Mouse (Mus musculus): ENCODE data around the gene Taar9. TPM values are rescaled to one million over a fixed set of nuclear protein-coding genes. Genes with fewer than 3 reads are reported as not detected.
"Not testable (repeated sequence)": the region's sequence is repeated elsewhere in the genome, so short reads cannot be mapped to it uniquely, and the experiment has no call there.

Gene Taar9
- polyA plus RNA-seq, 1 experiment from 2014 or later, result not detected

DNA sequence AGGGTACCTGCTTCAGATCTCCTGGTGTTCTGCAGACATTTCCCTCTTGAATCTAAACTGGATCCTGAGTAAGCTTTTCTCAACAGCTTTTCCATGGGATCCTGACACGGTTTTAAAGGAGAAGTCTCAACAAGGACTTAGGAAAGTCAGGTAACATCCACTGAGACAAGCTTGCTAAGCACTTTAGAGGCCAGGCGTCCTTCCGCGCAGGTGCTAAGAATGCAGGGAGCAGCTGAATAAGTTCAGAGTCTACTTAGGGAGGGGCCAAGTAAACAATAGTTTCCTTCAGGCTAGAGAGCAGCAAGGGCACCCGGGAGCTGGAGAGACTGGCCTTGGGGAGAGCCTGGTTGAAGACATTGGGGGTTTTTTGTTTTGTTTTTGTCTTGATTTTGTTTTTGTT is 22.9 kb upstream of the Taar9 start:
- 11% methylated on average over 5 of the region's 5 CpGs for WGBS
- H3K9ac ChIP-seq (ENCODE audit: low read length), result peak overlapping the region; percentile 60; the same call in 1 of the 2 replicates
- H3K27ac ChIP-seq (ENCODE audit: low read length), result peak overlapping the region; percentile 90
- peak overlapping the region; percentile 36 for H3K4me3 ChIP-seq (replicated peaks; ENCODE audit: low read length)
- peak; percentile 92 for ATAC-seq (ENCODE audit: insufficient read depth, low FRiP score)
- no peaks in the 10 kb centered on the region for H3K36me3 ChIP-seq (ENCODE audit: control insufficient read depth, insufficient read depth, low read length)
- H3K4me2 ChIP-seq (ENCODE audit: low read depth, low read length), result peak overlapping the region; percentile 58
- no peaks in the 10 kb centered on the region for H3K9me3 ChIP-seq (replicated peaks; ENCODE audit: control insufficient read depth, low read length)
- no peaks in the 10 kb centered on the region for H3K27me3 ChIP-seq (ENCODE audit: control insufficient read depth, insufficient read depth, low read length)
- H3K4me1 ChIP-seq (ENCODE audit: control insufficient read depth, insufficient read depth, low read length), result 0 out of 2 replicates have a peak, but pooled peaks cover 3% of the 10 kb centered on the region

GRCm38 (mm10) chr10:24131451-24132262 is 22.3 kb upstream of the Taar9 start:
- Histone ChIP-seq H3K36me3 (ENCODE audit: control insufficient read depth, insufficient read depth, low read length) (no peaks in the 10 kb centered on the region), H3K4me3 (replicated peaks; ENCODE audit: low read length) (peak overlapping the region; percentile 36), H3K9ac (ENCODE audit: low read length) (peak overlapping the region; percentile 60), H3K4me2 (ENCODE audit: low read depth, low read length) (peak overlapping the region; percentile 58), H3K4me1 (ENCODE audit: control insufficient read depth, insufficient read depth, low read length) (0 out of 2 replicates have a peak, but pooled peaks cover 3% of the 10 kb centered on the region), H3K27ac (ENCODE audit: low read length) (peak overlapping the region; percentile 90), H3K9me3 (replicated peaks; ENCODE audit: control insufficient read depth, low read length) (no peaks in the 10 kb centered on the region), H3K27me3 (ENCODE audit: control insufficient read depth, insufficient read depth, low read length) (no peaks in the 10 kb centered on the region)
- WGBS, result 20% methylated on average over 9 of the region's 9 CpGs
- peak; percentile 63; the same call in 1 of the 2 replicates for ATAC-seq (ENCODE audit: insufficient read depth, low FRiP score)

DNA sequence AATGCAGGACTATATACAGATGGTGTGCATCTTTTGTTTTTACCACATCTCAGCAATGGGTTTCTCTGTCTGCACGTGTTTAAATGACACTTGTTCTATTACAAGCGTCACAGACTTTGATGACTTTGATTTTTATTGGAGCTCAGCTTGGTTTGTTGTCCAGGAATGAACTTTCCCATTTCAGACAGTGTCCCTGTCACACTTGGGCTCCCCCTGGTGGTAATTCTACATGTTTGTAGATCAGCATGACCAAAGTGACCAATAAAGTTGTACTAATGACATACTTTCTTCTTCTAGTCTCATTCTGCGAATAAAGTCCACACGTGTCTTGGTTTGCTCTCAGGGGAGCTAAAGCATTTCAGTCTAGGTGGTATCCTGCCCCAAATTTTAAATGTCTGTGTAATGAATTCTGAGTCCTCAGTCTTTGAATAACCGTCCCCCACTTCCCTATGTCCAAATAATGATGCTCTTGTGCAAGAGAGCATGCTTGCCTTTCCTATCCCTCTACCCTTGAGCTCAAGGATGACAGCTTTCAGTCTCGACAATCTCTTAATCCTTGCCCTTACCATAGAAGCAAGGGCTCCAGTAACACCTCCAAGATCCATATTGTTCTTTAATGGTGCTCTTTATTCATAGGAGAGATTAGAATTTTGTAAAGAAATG is 1.9 kb upstream of the Taar9 start:
- WGBS, result 51% methylated on average over 6 of the region's 6 CpGs
- Histone ChIP-seq H3K27ac (ENCODE audit: low read length) (no peak overlapping the region), H3K4me3 (replicated peaks; ENCODE audit: low read length) (no peak overlapping the region), H3K4me2 (ENCODE audit: low read depth, low read length) (no peak overlapping the region), H3K9me3 (replicated peaks; ENCODE audit: control insufficient read depth, low read length) (peaks cover 5% of the 10 kb centered on the region; the same call in 1 of the 2 replicates), H3K36me3 (ENCODE audit: control insufficient read depth, insufficient read depth, low read length) (no peaks in the 10 kb centered on the region), H3K4me1 (ENCODE audit: control insufficient read depth, insufficient read depth, low read length) (no peaks in the 10 kb centered on the region), H3K27me3 (ENCODE audit: control insufficient read depth, insufficient read depth, low read length) (no peaks in the 10 kb centered on the region), H3K9ac (ENCODE audit: low read length) (no peak overlapping the region)
- no peak for ATAC-seq (ENCODE audit: insufficient read depth, low FRiP score)

DNA sequence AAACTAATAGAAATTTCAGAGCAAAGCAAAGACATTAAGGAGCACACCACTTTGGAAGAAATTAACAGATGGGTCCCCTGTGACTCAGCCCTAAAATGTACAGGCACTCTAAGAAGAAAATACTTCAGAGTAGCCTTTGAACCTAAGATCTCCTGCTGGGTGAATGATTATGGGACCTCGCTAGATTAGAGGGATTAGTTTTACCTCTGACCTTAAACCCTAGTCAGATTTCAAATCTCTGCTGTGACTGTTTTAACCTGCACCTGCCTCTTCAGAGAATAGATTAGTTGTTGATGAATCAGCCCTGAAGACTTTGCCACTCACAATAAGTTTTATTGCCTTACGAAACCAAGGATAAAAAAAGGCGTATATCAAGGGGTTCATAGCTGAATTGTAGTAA is 1.1 kb downstream of the Taar9 start:
- no peak overlapping the region for H3K9ac ChIP-seq (ENCODE audit: low read length)
- no peak for ATAC-seq (ENCODE audit: insufficient read depth, low FRiP score)
- H3K27me3 ChIP-seq (ENCODE audit: control insufficient read depth, insufficient read depth, low read length), result no peaks in the 10 kb centered on the region
- H3K4me1 ChIP-seq (ENCODE audit: control insufficient read depth, insufficient read depth, low read length), result no peaks in the 10 kb centered on the region
- H3K27ac ChIP-seq (ENCODE audit: low read length), result no peak overlapping the region
- 62% methylated on average over 3 of the region's 3 CpGs for WGBS
- H3K4me2 ChIP-seq (ENCODE audit: low read depth, low read length), result no peak overlapping the region
- H3K9me3 ChIP-seq (replicated peaks; ENCODE audit: control insufficient read depth, low read length), result no peaks in the 10 kb centered on the region
- no peak overlapping the region for H3K4me3 ChIP-seq (replicated peaks; ENCODE audit: low read length)
- H3K36me3 ChIP-seq (ENCODE audit: control insufficient read depth, insufficient read depth, low read length), result no peaks in the 10 kb centered on the region

DNA sequence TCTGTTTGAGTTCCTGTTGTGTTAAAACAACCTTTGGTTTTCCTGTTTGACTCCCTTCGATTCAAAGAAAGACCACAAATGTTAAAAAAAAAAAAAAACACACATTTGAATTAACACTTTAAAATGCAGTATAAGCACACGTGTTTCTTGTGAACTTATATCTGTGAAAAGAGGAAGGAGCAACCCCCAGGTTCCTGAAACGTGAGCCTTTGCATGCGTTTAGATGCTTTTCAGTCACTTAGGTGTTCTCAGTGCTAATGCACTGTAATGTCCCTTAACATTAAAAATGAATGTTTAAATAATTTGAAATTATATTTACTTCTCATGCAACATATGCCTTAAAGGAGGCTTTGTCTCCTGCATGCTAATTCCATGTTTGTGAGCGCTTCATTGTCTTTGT is 1.6 kb downstream of the Taar9 start:
- H3K9me3 ChIP-seq (replicated peaks; ENCODE audit: control insufficient read depth, low read length), result no peaks in the 10 kb centered on the region
- 57% methylated on average over 5 of the region's 5 CpGs for WGBS
- H3K27ac ChIP-seq (ENCODE audit: low read length), result no peak overlapping the region
- no peak for ATAC-seq (ENCODE audit: insufficient read depth, low FRiP score)
- no peak overlapping the region for H3K4me2 ChIP-seq (ENCODE audit: low read depth, low read length)
- H3K9ac ChIP-seq (ENCODE audit: low read length), result no peak overlapping the region
- H3K27me3 ChIP-seq (ENCODE audit: control insufficient read depth, insufficient read depth, low read length), result no peaks in the 10 kb centered on the region
- H3K4me3 ChIP-seq (replicated peaks; ENCODE audit: low read length), result no peak overlapping the region
- H3K4me1 ChIP-seq (ENCODE audit: control insufficient read depth, insufficient read depth, low read length), result no peaks in the 10 kb centered on the region
- no peaks in the 10 kb centered on the region for H3K36me3 ChIP-seq (ENCODE audit: control insufficient read depth, insufficient read depth, low read length)

- not testable (repeated sequence) for H3K4me1 ChIP-seq (ENCODE audit: control insufficient read depth, insufficient read depth, low read length); H3K9me3 ChIP-seq (replicated peaks; ENCODE audit: control insufficient read depth, low read length); H3K4me2 ChIP-seq (ENCODE audit: low read depth, low read length); H3K27me3 ChIP-seq (ENCODE audit: control insufficient read depth, insufficient read depth, low read length); H3K27ac ChIP-seq (ENCODE audit: low read length); H3K4me3 ChIP-seq (replicated peaks; ENCODE audit: low read length); H3K9ac ChIP-seq (ENCODE audit: low read length); H3K36me3 ChIP-seq (ENCODE audit: control insufficient read depth, insufficient read depth, low read length); ATAC-seq (ENCODE audit: insufficient read depth, low FRiP score)
- 22% methylated on average over 1 of the region's 1 CpGs for WGBS
Measured at GRCm38 (mm10) chr10:24103299-24103698, 6.0 kb downstream of the Taar9 start.

DNA sequence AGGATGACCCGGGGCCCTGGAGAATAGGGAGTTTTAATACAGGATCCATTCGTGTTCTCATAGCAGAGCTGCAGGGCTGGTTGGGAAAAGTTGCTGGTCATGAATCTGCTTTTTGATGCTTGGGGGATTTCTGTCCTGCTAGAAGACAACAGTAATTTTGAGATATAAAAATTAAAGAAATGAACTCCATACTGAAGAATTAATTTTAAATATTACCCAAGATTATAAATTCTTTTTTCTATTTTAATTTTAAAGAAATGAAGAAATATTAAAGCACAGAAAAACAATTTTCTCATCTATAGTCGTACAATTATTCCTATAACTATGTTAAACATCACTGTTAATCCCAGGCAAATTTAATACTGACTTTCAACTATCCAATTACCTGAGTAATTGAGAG is 7.5 kb downstream of the Taar9 start, which contains the start of gene Taar8c:
Taar8c (minus strand) TSS at position 101 of the 400 bp plus-strand sequence.
- not testable (repeated sequence) for ATAC-seq (ENCODE audit: insufficient read depth, low FRiP score); H3K4me1 ChIP-seq (ENCODE audit: control insufficient read depth, insufficient read depth, low read length); H3K27ac ChIP-seq (ENCODE audit: low read length); H3K9ac ChIP-seq (ENCODE audit: low read length); H3K27me3 ChIP-seq (ENCODE audit: control insufficient read depth, insufficient read depth, low read length); H3K36me3 ChIP-seq (ENCODE audit: control insufficient read depth, insufficient read depth, low read length); H3K4me3 ChIP-seq (replicated peaks; ENCODE audit: low read length); H3K9me3 ChIP-seq (replicated peaks; ENCODE audit: control insufficient read depth, low read length); H3K4me2 ChIP-seq (ENCODE audit: low read depth, low read length)
- WGBS, result 79% methylated on average over 1 of the region's 3 CpGs

DNA sequence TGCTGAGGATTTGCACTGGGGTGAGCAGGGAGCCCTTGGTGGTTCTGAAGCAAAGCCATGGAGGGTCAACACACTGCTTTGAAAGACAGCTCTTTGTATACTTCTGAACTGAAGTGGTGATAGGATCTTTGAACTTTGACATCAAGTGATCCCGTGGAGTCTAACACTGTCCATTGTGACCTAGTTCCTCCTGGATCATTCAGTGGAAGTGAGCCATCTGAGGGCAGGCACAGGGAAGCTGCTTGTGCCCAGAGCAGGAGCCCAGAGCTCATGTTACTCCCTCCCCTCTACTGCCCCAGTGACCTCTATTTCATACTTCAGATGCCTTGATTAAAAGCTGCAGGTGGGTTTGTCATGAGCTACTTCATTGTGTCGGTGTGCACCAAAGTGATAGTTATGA is 12.3 kb downstream of the Taar9 start:
- H3K36me3 ChIP-seq (ENCODE audit: control insufficient read depth, insufficient read depth, low read length); ATAC-seq (ENCODE audit: insufficient read depth, low FRiP score); H3K9ac ChIP-seq (ENCODE audit: low read length); H3K27me3 ChIP-seq (ENCODE audit: control insufficient read depth, insufficient read depth, low read length); H3K4me3 ChIP-seq (replicated peaks; ENCODE audit: low read length); H3K27ac ChIP-seq (ENCODE audit: low read length); H3K4me1 ChIP-seq (ENCODE audit: control insufficient read depth, insufficient read depth, low read length); H3K4me2 ChIP-seq (ENCODE audit: low read depth, low read length); H3K9me3 ChIP-seq (replicated peaks; ENCODE audit: control insufficient read depth, low read length): not testable (repeated sequence)
- WGBS, result 25% methylated on average over 2 of the region's 2 CpGs

DNA sequence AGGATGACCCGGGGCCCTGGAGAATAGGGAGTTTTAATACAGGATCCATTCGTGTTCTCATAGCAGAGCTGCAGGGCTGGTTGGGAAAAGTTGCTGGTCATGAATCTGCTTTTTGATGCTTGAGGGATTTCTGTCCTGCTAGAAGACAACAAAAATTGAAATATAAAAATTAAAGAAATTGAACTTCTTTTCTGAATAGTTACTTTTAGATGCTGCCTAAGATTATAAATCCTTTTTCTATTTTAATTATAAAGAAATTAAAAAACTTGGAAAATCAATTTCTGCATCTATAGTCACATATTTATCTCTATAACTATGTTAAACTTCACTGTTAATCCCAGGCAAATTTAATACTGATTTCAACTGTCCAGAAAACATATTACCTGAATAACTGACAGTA is 17.1 kb downstream of the Taar9 start, which contains the start of gene Taar8b:
Taar8b (minus strand) TSS at position 101 of the 400 bp plus-strand sequence.
- no peaks in the 10 kb centered on the region for H3K9me3 ChIP-seq (replicated peaks; ENCODE audit: control insufficient read depth, low read length)
- ATAC-seq (ENCODE audit: insufficient read depth, low FRiP score), result no peak
- H3K36me3 ChIP-seq (ENCODE audit: control insufficient read depth, insufficient read depth, low read length), result no peaks in the 10 kb centered on the region
- H3K4me1 ChIP-seq (ENCODE audit: control insufficient read depth, insufficient read depth, low read length), result no peaks in the 10 kb centered on the region
- no peak within 1 kb of the TSS for H3K4me2 ChIP-seq (ENCODE audit: low read depth, low read length)
- H3K9ac ChIP-seq (ENCODE audit: low read length), result no peak within 1 kb of the TSS
- no peak within 1 kb of the TSS for H3K27ac ChIP-seq (ENCODE audit: low read length)
- 64% methylated on average over 2 of the region's 2 CpGs for WGBS
- no peaks in the 10 kb centered on the region for H3K27me3 ChIP-seq (ENCODE audit: control insufficient read depth, insufficient read depth, low read length)
- H3K4me3 ChIP-seq (replicated peaks; ENCODE audit: low read length), result no peak within 1 kb of the TSS
